Mouse (Mus musculus) embryonic facial prominence, embryonic 11.5 days (tissue): ENCODE data around the gene Vmn1r1. TPM values are rescaled to one million over a fixed set of nuclear protein-coding genes. Genes with fewer than 3 reads are reported as not detected.
A peak's percentile ranks its signal among the peaks of the same experiment; 100 is the strongest.

ENCODE experiments used
- ATAC-seq: fragments of 200-750 bp; cut with Nextera tagmentation; replicated peaks from 2 replicates; pipeline ENCODE4 v1.8.0; 2017; ENCODE audit warnings: low read depth; ENCODE audit not compliant: insufficient number of reproducible peaks, low FRiP score, low TSS enrichment
- DNase-seq: peaks from one replicate; pipeline ENCODE4 v3.0.0-alpha.2; 2015; ENCODE audit warnings: low spot score
- H3K27ac ChIP-seq: fragments of 300-500 bp; sonication (generic); replicated peaks from 2 replicates; pipeline ENCODE4 v1.5.1; 2014; ENCODE audit warnings: mild to moderate bottlenecking, low read depth, low read length, control low read depth
- H3K27me3 ChIP-seq: fragments of 300-500 bp; sonication (generic); 2 replicates; pipeline ENCODE4 v1.6.1; 2014; ENCODE audit warnings: mild to moderate bottlenecking, low read length, moderate library complexity, mixed read lengths; ENCODE audit not compliant: control insufficient read depth, insufficient read depth
- H3K36me3 ChIP-seq: fragments of 300-500 bp; sonication (generic); replicated peaks from 2 replicates; pipeline ENCODE4 v1.6.1; 2014; ENCODE audit warnings: low read depth, mild to moderate bottlenecking, low read length, moderate library complexity, mixed read lengths; ENCODE audit not compliant: control insufficient read depth, insufficient read depth
- H3K4me1 ChIP-seq: fragments of 300-500 bp; sonication (generic); 2 replicates; pipeline ENCODE4 v1.6.1; 2014; ENCODE audit warnings: low read length, mixed read lengths; ENCODE audit not compliant: control insufficient read depth, insufficient read depth
- H3K4me2 ChIP-seq: fragments of 300-500 bp; sonication (generic); 2 replicates; pipeline ENCODE4 v1.6.1; 2014; ENCODE audit warnings: low read depth, mild to moderate bottlenecking, control low read depth, low read length, moderate library complexity
- H3K4me3 ChIP-seq: fragments of 300-500 bp; sonication (generic); 2 replicates; pipeline ENCODE4 v1.5.1; 2014; ENCODE audit warnings: low read depth, low read length, control low read depth
- H3K9ac ChIP-seq: fragments of 300-500 bp; sonication (generic); replicated peaks from 2 replicates; pipeline ENCODE4 v1.6.1; 2014; ENCODE audit warnings: mild to moderate bottlenecking, control low read depth, low read length
- H3K9me3 ChIP-seq: fragments of 300-500 bp; sonication (generic); replicated peaks from 2 replicates; pipeline ENCODE4 v1.6.1; 2016; ENCODE audit warnings: mild to moderate bottlenecking, low read length, inconsistent platforms, mixed read lengths; ENCODE audit not compliant: control insufficient read depth
- WGBS: fragments of 180-500 bp; shearing (Covaris S2); extraction: QIAGEN DNeasy Blood & Tissue Kit; methylation state at CpG from one replicate; pipeline ENCODE4 v1.1.7; 2014; 5-methylcytosine and 5-hydroxymethylcytosine counted together
- polyA plus RNA-seq: library from polyadenylated mRNA; unstranded; fragments of >200 nt; fragmentation: Nextera tagmentation; extraction: Ambion mirVana; gene quantifications from 2 replicates; pipeline ENCODE4 v1.2.1, GENCODE M21; 2014

Gene Vmn1r1
- polyA plus RNA-seq, 1 experiment from 2014 or later: not detected

GRCm38 (mm10) chr1:182124924-182125368 is 39.3 kb downstream of the Vmn1r1 start:
- H3K27ac ChIP-seq: peak overlapping the region; percentile 52
- H3K4me3 ChIP-seq: peak overlapping the region; percentile 79
- WGBS: 0% methylated on average over 31 of the region's 33 CpGs
- peak overlapping the region; percentile 19 for H3K4me2 ChIP-seq
- no peaks in the 10 kb centered on the region for H3K9me3 ChIP-seq
- no peaks in the 10 kb centered on the region for H3K4me1 ChIP-seq
- DNase-seq (peak; percentile 90), ATAC-seq (peak; percentile 92)
- H3K36me3 ChIP-seq: no peaks in the 10 kb centered on the region; the same call in none of the 2 replicates
- H3K27me3 ChIP-seq: no peaks in the 10 kb centered on the region
- peak overlapping the region; percentile 76 for H3K9ac ChIP-seq

- WGBS: under 1% methylated on average over 37 of the region's 37 CpGs
Measured at GRCm38 (mm10) chr1:182124506-182124905, 39.8 kb downstream of the Vmn1r1 start, which contains the start of gene Srp9. Srp9 (plus strand) TSS chr1:182124737.

GRCm38 (mm10) chr1:182122413-182122812 is 41.9 kb downstream of the Vmn1r1 start:
- no peaks in the 10 kb centered on the region for H3K36me3 ChIP-seq
- ATAC-seq (no peak), DNase-seq (no peak)
- no peaks in the 10 kb centered on the region for H3K27me3 ChIP-seq
- no peaks in the 10 kb centered on the region for H3K9me3 ChIP-seq
- H3K27ac ChIP-seq: no peak overlapping the region
- no peaks in the 10 kb centered on the region for H3K4me1 ChIP-seq
- WGBS: 81% methylated on average over 4 of the region's 4 CpGs
- H3K9ac ChIP-seq: no peak overlapping the region
- no peak overlapping the region for H3K4me3 ChIP-seq
- H3K4me2 ChIP-seq: no peak overlapping the region

More at GRCm38 (mm10) chr1:182124506-182124905, 39.8 kb downstream of the Vmn1r1 start, which contains the start of gene Srp9:
- H3K27me3 ChIP-seq: no peaks in the 10 kb centered on the region
- H3K4me2 ChIP-seq: peak within 1 kb of the TSS; percentile 19
- no peaks in the 10 kb centered on the region; the same call in 1 of the 2 replicates for H3K36me3 ChIP-seq
- peak within 1 kb of the TSS; percentile 79 for H3K4me3 ChIP-seq
- no peaks in the 10 kb centered on the region for H3K9me3 ChIP-seq
- H3K4me1 ChIP-seq: no peaks in the 10 kb centered on the region
- DNase-seq (peak; percentile 98), ATAC-seq (peak; percentile 98)
- H3K9ac ChIP-seq: peak within 1 kb of the TSS; percentile 76
- peak within 1 kb of the TSS; percentile 52 for H3K27ac ChIP-seq

- Histone ChIP-seq H3K9ac (no peak overlapping the region), H3K36me3 (no peaks in the 10 kb centered on the region), H3K27ac (no peak overlapping the region), H3K4me3 (no peak overlapping the region), H3K9me3 (no peaks in the 10 kb centered on the region), H3K4me1 (peaks cover 11% of the 10 kb centered on the region), H3K27me3 (no peaks in the 10 kb centered on the region), H3K4me2 (no peak overlapping the region)
- DNase-seq (peak; percentile 74), ATAC-seq (no peak; the same call in 1 of the 2 replicates)
- WGBS: 36% methylated on average over 7 of the region's 7 CpGs
Measured at GRCm38 (mm10) chr1:182115651-182116408, 48.5 kb downstream of the Vmn1r1 start.

- no peak overlapping the region for H3K9ac ChIP-seq
- DNase-seq (peak; percentile 74), ATAC-seq (no peak)
- 14% methylated on average over 5 of the region's 5 CpGs for WGBS
- no peak overlapping the region for H3K4me3 ChIP-seq
- no peaks in the 10 kb centered on the region for H3K36me3 ChIP-seq
- no peaks in the 10 kb centered on the region for H3K9me3 ChIP-seq
- no peak overlapping the region for H3K27ac ChIP-seq
- no peak overlapping the region for H3K4me2 ChIP-seq
- H3K4me1 ChIP-seq: peaks cover 11% of the 10 kb centered on the region
- no peaks in the 10 kb centered on the region for H3K27me3 ChIP-seq
Measured at GRCm38 (mm10) chr1:182115197-182115596, 49.1 kb downstream of the Vmn1r1 start.

- DNase-seq (peak; percentile 74), ATAC-seq (peak; percentile 63)
- Histone ChIP-seq H3K9me3 (no peaks in the 10 kb centered on the region), H3K9ac (no peak overlapping the region), H3K4me1 (peaks cover 11% of the 10 kb centered on the region), H3K4me3 (no peak overlapping the region), H3K27me3 (no peaks in the 10 kb centered on the region), H3K4me2 (peak overlapping the region; percentile 25; the same call in 1 of the 2 replicates), H3K36me3 (no peaks in the 10 kb centered on the region), H3K27ac (no peak overlapping the region)
- WGBS: 9% methylated on average over 19 of the region's 19 CpGs
Measured at GRCm38 (mm10) chr1:182113587-182114500, 50.4 kb downstream of the Vmn1r1 start.

GRCm38 (mm10) chr1:182113131-182113530 is 51.2 kb downstream of the Vmn1r1 start:
- ATAC-seq (no peak), DNase-seq (no peak)
- Histone ChIP-seq H3K27ac (no peak overlapping the region), H3K4me3 (no peak overlapping the region), H3K4me2 (no peak overlapping the region), H3K9me3 (no peaks in the 10 kb centered on the region), H3K27me3 (no peaks in the 10 kb centered on the region), H3K36me3 (no peaks in the 10 kb centered on the region), H3K4me1 (peaks cover 11% of the 10 kb centered on the region), H3K9ac (no peak overlapping the region)
- 77% methylated on average over 11 of the region's 11 CpGs for WGBS
